Mouse (Mus musculus): ENCODE results near the gene Ccdc163.

The Ccdc163 gene

GRCm38 (mm10) chr4:116769060-116769459 lies 60.8 kb downstream of the Ccdc163 start:
- peak; percentile 41 for DNase-seq (ENCODE audit: extremely low read depth, insufficient read length, low spot score)

DNA sequence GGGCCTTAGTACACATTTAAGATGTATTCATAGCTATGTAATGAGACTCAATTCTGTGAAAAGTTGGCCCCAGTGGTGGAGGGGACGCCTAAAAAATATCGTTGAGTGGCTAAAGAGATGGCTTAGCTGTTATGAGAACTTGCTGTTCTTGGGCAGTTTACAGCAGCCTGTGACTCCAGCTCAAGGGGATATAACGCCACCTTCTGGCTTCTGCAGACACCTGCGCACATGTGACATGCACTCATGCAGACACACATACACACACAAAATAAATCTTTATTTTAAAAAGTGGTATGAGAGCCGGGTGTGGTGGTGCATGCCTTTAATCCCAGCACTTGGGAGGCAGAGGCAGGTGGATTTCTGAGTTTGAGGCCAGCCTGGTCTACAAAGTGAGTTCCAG lies 68.1 kb downstream of the Ccdc163 start:
- no peak for DNase-seq (ENCODE audit: extremely low read depth, insufficient read length, low spot score)

- no peak for DNase-seq (ENCODE audit: extremely low read depth, insufficient read length, low spot score)
Observed at GRCm38 (mm10) chr4:116777079-116777478, 68.8 kb downstream of the Ccdc163 start.

GRCm38 (mm10) chr4:116780541-116780940 lies 72.2 kb downstream of the Ccdc163 start:
- no peak for DNase-seq (ENCODE audit: extremely low read depth, insufficient read length, low spot score)

- no peak for DNase-seq (ENCODE audit: extremely low read depth, insufficient read length, low spot score)
Observed at GRCm38 (mm10) chr4:116781366-116781765, 73.1 kb downstream of the Ccdc163 start.

DNA sequence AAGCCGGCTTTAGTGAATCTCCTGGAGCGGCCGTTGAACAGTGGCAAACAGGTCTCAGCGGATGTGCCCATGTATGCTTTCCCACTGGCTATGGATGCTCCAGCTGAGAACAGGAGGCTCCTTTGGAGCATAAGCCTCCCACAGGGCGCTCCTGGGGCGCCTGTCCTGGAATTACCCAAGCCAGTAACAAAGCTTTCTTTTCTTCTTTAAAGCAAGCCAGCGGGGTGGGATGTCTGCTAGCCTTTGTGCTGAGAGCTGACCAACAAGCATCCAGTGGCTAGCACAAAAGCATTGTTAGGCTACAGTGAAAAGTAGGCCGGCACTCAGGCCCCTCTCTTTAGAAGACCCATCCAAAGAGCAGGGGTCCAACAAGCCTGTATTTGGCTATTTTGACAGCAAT lies 73.9 kb downstream of the Ccdc163 start:
- no peak for DNase-seq (ENCODE audit: extremely low read depth, insufficient read length, low spot score)

GRCm38 (mm10) chr4:116786587-116786986 lies 78.3 kb downstream of the Ccdc163 start:
- no peak for DNase-seq (ENCODE audit: extremely low read depth, insufficient read length, low spot score)

DNA sequence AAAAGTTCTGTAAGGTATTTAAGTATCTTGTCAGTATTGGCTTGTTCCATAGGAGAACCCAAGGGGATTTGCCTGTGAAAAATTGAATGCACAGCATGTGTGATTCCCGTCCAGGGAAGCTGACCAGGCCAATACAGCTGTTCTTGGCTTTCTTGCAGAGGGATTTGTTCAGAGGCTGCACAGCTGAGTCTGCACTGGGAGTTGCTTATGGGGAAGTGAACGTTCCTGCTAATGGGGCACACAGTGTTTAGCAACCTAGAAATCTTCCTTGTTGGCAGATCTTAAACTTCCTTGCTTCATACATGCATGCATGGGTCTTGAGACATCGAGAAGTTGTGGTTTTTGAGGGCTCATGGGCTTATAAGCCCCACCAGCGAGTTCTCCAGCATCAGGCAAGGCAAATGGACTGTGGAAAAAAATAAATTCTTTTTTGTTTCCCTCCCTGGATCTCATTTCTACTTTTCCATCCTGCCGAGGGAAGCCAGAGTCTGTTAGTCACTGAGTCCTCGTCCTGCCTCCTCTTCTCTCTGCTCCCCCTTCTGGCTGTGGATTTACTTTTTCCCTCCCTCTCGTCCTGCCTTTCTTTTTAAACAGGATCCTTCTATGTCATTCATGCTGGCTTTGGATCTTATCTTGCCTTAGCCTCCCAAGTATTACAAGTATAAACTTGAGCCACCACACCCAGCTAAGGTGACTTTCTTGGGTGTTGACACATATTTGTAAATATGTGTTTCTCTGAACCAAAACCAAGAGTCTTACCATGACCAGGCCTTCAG lies 79.9 kb downstream of the Ccdc163 start:
- DNase-seq (ENCODE audit: extremely low read depth, insufficient read length, low spot score), result peak; percentile 37

GRCm38 (mm10) chr4:116788956-116789355 lies 80.6 kb downstream of the Ccdc163 start:
- peak; percentile 29 for DNase-seq (ENCODE audit: extremely low read depth, insufficient read length, low spot score)

- DNase-seq (ENCODE audit: extremely low read depth, insufficient read length, low spot score), result no peak
Observed at GRCm38 (mm10) chr4:116792453-116792852, 84.1 kb downstream of the Ccdc163 start.

GRCm38 (mm10) chr4:116794273-116794672 lies 86.0 kb downstream of the Ccdc163 start:
- no peak for DNase-seq (ENCODE audit: extremely low read depth, insufficient read length, low spot score)

DNA sequence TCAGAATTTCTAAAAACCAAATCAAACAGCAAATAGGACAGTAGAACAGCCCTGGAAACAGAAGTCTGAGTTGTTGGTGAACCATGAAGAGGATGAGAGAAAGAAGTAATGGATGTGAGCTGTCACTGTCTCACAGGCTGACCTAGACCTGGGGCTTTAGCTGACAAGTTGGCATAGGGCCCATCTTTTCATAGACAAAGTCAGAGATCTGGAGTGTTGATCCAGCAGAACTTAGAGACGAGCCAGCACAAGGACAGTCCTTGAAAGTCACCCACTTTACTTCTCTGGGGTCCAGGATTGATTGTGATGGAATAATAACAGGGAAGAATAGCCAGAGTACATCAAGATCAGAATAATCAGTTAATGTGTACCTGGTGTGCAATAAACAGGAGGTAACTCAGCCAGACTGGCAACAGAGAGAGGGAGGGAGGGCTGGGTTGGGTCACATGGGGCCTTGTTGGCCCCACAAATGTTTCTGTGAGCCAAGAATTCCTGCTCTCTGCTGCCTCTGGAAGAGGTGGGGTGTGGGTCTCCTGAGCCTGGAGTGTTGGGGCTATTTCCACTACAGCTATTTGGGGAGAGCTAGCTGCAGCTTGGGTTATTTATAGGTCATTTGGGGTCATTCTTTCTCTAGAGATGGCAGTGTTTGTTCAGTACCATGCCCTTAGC lies 88.3 kb downstream of the Ccdc163 start:
- no peak for DNase-seq (ENCODE audit: extremely low read depth, insufficient read length, low spot score)

DNA sequence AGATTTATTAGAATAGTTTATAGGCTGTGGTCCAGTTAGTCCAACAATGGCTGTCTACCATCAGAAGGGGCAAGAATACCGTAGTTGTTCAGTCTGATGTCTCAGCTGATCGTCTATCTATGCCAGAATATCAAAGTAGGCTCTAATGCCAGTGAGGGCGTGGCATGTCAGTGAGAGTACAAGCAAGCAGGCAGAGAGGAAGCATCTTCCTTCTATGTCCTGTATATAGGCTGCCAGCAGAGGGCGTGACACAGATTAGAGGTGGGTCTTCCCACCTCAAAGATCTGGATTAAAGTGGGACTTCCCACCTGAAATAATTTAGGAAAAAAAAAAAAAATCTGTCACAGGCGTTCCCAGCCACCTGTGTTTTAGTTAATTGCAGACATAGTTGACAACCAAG lies 91.6 kb downstream of the Ccdc163 start:
- DNase-seq (ENCODE audit: extremely low read depth, insufficient read length, low spot score), result no peak
